Mouse (Mus musculus): ENCODE measurements at regions not wholly inside any gene's neighbourhood (a gene's known extent, or its start where the extent isn't known, plus 50 kb on each side); places are given as distances from the start of the nearest gene placed in this dataset.
A peak's percentile ranks its signal among the peaks of the same experiment; 100 is the strongest.

GRCm38 (mm10) chr1:193451471-193452135, 81.5 kb upstream of the Camk1g start:
- DNase-seq: peak; percentile 26

- no peak for DNase-seq
Observed at GRCm38 (mm10) chr1:193450814-193451213, 80.7 kb upstream of the Camk1g start.

GRCm38 (mm10) chr1:193450201-193450600, 80.1 kb upstream of the Camk1g start:
- DNase-seq: no peak

- peak; percentile 50 for DNase-seq
Observed at GRCm38 (mm10) chr1:193449394-193450103, 79.5 kb upstream of the Camk1g start.

GRCm38 (mm10) chr1:193448793-193449393, 78.8 kb upstream of the Camk1g start:
- DNase-seq: no peak

GRCm38 (mm10) chr1:193447647-193448046, 77.5 kb upstream of the Camk1g start:
- DNase-seq: no peak

GRCm38 (mm10) chr1:193443964-193444676, 74.0 kb upstream of the Camk1g start:
- DNase-seq: no peak

- DNase-seq: no peak
Observed at GRCm38 (mm10) chr1:193440512-193440911, 70.4 kb upstream of the Camk1g start.

- DNase-seq: no peak
Observed at GRCm38 (mm10) chr1:193434281-193434680, 64.2 kb upstream of the Camk1g start.

- DNase-seq: no peak
Observed at GRCm38 (mm10) chr1:193433493-193434021, 63.5 kb upstream of the Camk1g start.

GRCm38 (mm10) chr1:193430231-193430630, 60.1 kb upstream of the Camk1g start:
- DNase-seq: no peak

GRCm38 (mm10) chr1:193423653-193424075, 53.6 kb upstream of the Camk1g start:
- DNase-seq: no peak

- no peak for DNase-seq
Observed at GRCm38 (mm10) chr1:193422886-193423285, 52.8 kb upstream of the Camk1g start.

- no peak for DNase-seq
Observed at GRCm38 (mm10) chr1:193421820-193422219, 51.7 kb upstream of the Camk1g start.

- no peak for DNase-seq
Observed at GRCm38 (mm10) chr1:193421414-193421813, 51.3 kb upstream of the Camk1g start.

Small RNA genes in the stretch of these regions (microRNA-seq; reads per million reads assigned to microRNA genes)
- 53.6 reads per million, percentile 35 among the genes with 10 or more reads in this experiment for gene Mir205
